Mouse (Mus musculus) embryonic fibroblast, embryonic 13.5 days (primary cell): ENCODE results near the gene Mcur1. TPM values are rescaled to one million over a fixed set of nuclear protein-coding genes. Genes with fewer than 3 reads are reported as not detected.

Source experiments
- H3K27ac ChIP-seq: 2 replicates; pipeline ENCODE4 v1.5.1; 2012; ENCODE audit warnings: low read length, control low read depth, inconsistent platforms; ENCODE audit not compliant: insufficient read depth
- H3K4me1 ChIP-seq: 2 replicates; pipeline ENCODE4 v1.6.1; 2011; ENCODE audit warnings: low read length; ENCODE audit not compliant: control insufficient read depth, insufficient read depth
- H3K4me3 ChIP-seq: 2 replicates; pipeline ENCODE4 v1.5.1; 2011; ENCODE audit warnings: mild to moderate bottlenecking, control low read depth, low read length; ENCODE audit not compliant: insufficient read depth
- CTCF ChIP-seq: IDR thresholded peaks from 2 replicates; pipeline ENCODE4 v1.5.1; 2011; ENCODE audit warnings: mild to moderate bottlenecking, control low read depth, low read length, moderate library complexity, borderline replicate concordance; ENCODE audit not compliant: insufficient read depth
- POLR2A ChIP-seq: IDR thresholded peaks from 2 replicates; pipeline ENCODE4 v1.6.1; 2011; ENCODE audit warnings: low read depth, mild to moderate bottlenecking, control low read depth, low read length, moderate library complexity
- polyA plus RNA-seq: library from polyadenylated mRNA; stranded (reverse); fragments of >200 nt; gene quantifications from 2 replicates; pipeline ENCODE4 v1.2.4, GENCODE M21; 2011; ENCODE audit warnings: low read depth; ENCODE audit not compliant: missing spikeins, insufficient read length

Mcur1 gene
- polyA plus RNA-seq, result 11.8 and 14.1 TPM in 2 replicates

DNA sequence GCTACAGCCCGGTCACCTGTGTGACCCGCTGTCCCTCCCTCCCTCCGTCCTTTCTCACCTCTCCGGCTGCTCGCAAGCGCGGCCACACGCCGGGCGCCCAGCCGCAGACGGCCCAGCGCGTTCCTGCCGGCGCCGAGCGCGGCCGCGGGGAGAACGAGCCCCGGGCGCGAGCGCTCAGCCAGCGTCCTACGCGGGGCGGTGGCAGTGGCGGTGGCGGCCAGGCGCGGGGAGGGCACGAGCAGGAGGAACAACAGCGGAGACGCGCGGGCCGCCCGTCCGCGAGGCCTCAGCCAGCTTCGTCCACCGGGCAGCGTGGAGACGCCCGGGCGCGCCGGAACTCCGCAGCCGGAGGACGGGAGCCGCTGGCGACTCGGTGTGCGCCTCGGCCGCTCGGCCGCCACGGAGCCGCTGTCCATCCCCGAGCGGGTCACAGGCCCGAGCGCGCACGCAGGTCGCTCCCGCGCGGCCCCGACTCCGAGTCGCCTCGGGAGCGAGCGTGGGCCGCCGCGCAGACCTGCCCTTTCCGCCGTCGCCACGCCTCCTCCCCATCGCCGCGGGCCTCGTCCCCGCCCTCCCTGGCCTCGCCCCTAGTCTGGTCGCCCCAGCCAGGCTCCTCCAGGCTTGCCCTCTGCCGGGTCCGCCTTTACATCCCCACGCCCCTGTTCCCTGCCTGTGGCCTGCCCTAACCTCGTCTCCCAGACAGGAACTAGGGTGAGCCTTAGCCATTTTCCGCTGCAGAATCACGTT lies at the start of gene Mcur1:
Gene Mcur1 (minus strand): TSS at position 481 of the 747 bp plus-strand sequence.
- H3K4me1 ChIP-seq, result peaks cover 4% of the 10 kb centered on the region
- peak within 1 kb of the TSS; percentile 77 for H3K27ac ChIP-seq
- H3K4me3 ChIP-seq, result peak within 1 kb of the TSS; percentile 63
- TF ChIP-seq CTCF (no peak), POLR2A (peak; percentile 90)

DNA sequence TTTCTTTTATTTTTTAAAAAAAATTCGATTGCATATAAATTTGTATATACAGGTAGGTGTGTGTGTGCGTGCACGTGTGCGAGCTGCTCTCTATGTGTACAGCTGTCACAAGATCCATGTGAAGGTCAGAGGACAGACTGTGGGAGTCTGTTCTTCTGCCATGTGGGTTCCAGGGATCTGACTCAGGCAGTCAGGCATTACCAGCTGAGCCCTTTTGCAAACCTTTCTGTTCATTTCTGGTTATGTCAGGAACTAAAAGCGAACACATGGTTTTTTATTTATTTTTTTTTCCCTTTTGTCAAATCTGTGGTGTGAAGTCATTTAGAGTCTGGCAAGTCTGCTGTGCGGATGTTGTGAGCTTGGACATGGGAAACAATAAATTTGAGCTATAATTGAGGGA lies 48.9 kb upstream of the Mcur1 start:
- no peak overlapping the region for H3K27ac ChIP-seq
- H3K4me1 ChIP-seq, result no peaks in the 10 kb centered on the region
- H3K4me3 ChIP-seq, result no peak overlapping the region
- TF ChIP-seq POLR2A, result no peak
- TF ChIP-seq CTCF, result no peak

DNA sequence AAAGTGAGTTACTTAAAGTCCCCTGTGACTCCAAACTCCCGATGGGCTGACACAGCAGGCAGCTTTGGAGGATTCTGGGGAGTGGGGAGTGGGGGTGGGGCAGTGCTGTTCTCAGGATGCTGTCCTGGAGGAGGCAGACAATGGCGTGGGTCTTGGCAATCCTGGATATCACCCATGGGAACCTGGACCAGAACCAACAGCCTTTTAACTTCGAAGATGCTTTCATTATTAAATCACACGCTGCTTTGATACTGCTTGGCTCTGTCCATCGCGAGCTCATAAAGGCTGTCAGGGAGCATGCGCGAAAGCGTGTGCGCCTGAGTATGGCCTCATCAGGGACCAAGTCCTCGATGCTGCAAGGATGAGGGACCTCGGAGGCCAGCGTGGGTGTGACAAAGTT lies 43.1 kb upstream of the Mcur1 start:
- Histone ChIP-seq H3K4me3 (no peak overlapping the region), H3K4me1 (no peaks in the 10 kb centered on the region), H3K27ac (no peak overlapping the region)
- TF ChIP-seq POLR2A, result no peak

DNA sequence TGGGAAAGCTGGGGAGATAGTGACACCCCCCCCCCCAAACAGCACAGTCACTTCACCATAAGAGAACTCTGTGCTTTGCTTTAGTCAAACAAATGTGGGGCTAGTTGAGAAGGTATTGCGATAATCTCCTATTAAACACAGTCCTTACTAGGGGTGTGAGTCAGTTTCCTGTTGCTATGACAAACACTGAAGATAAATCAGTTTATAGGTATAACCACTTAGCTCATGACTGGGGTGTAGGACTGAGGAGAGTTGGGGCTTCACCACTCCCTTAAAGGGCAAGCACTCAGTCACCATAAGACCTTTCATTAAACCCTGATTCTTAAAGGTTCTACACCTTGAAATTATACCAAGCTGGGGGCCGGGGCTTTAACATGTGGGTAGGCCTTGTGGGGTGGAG lies 42.4 kb upstream of the Mcur1 start:
- Histone ChIP-seq H3K4me3 (no peak overlapping the region), H3K27ac (no peak overlapping the region), H3K4me1 (no peaks in the 10 kb centered on the region)
- TF ChIP-seq CTCF (no peak), POLR2A (no peak)

DNA sequence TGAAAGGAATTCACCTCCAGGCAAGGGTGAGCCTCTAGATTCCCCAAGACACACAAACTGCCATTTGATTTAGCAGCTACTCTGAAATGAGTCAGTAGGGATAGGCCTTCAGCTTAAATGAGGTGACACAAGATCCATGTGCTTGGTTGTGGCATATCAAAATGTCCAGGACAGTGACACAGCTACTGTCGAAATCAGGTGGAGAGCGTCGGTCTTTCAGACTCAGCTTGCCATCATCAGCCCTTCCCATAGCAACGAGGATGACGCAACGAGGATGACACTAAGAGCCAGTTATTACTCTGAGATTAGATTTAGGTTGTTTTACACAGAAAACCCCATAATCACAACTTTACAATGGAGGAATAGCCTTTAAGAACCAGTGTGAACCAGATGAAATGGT lies 41.0 kb upstream of the Mcur1 start:
- Histone ChIP-seq H3K4me3 (no peak overlapping the region), H3K4me1 (no peaks in the 10 kb centered on the region), H3K27ac (no peak overlapping the region)
- TF ChIP-seq POLR2A (no peak), CTCF (no peak)

DNA sequence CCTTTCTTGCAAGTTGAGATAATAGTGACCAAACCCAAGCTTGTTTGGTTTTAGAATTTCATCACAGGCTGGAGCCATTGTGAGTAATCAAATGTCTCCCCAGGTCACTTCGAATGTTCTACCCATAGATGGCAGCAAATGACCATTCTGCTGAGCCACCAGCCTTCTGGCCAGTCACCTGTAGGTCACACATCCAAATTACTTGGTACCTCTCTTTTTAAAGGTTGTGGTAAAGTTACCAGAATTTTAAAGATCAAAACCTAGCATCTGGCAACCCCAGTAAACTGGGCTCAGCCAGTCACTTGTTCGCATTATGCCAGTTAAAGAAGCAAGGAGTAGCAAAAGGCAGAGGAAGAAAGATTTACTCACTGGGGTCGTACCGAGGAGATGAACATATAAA lies 35.9 kb upstream of the Mcur1 start:
- Histone ChIP-seq H3K4me1 (no peaks in the 10 kb centered on the region; the same call in 1 of the 2 replicates), H3K27ac (no peak overlapping the region), H3K4me3 (no peak overlapping the region)
- no peak for TF ChIP-seq POLR2A
- TF ChIP-seq CTCF, result peak; percentile 86

DNA sequence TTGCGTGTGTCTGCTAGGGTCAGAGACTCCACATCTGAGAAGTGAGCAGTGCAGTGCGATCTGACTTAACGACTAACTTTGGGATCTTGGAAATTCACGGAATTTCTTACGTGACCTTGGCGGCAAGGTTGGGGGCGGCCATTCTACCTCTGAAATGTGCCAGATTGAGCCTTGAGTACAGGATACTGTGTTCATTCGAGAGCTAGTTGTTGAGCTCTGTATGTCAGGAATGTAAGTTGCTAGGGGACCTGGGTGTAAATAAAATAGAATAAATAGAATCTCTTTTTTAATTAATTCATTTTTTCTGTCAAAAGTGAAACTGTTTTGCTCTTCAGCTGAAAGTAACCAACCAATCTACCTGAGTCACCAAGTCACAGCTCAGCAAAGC lies 32.7 kb upstream of the Mcur1 start:
- TF ChIP-seq CTCF, result no peak
- no peak for TF ChIP-seq POLR2A
- Histone ChIP-seq H3K4me1 (no peaks in the 10 kb centered on the region; the same call in 1 of the 2 replicates), H3K27ac (no peak overlapping the region), H3K4me3 (no peak overlapping the region)

DNA sequence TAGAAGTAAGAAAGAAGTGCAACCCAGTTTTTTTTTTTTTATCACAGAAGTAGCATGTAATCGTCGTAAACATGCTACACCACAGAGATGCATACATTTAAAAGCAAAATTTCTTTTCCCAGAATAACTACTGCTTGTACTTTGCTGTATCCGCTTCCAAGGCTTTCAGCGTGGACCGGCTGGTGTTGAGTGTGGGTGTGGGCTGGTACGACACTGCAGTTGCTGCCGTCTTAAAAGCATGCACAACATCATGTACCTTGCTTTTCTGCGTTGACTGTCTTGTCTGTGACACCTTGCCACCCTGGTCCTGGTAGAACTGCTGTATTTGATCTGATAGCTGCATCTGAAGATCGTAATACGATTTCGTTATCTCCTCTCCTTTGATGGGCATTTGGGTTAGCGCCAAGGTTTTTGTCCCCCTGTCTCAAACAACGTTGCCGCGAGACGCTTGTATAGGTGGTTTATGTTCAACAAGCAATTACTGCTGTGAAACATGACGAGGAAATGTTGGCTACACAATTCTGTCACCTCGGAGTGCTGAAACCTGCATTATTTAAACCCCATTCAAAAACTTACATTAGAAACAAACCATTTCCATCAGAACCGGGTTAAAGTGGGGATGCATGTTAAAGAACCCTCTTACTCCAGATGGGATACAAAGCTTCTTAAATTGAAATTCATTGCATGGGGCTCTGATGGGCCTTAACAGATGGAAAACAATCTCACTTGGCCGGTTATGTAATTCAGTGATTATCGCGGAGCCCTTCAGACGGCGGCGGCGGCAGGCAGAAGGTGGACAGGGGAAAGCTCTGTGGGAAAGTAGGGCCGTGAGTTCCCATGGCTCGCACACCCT lies 32.1 kb upstream of the Mcur1 start:
- no peak overlapping the region for H3K27ac ChIP-seq
- no peak overlapping the region for H3K4me3 ChIP-seq
- H3K4me1 ChIP-seq, result no peaks in the 10 kb centered on the region; the same call in 1 of the 2 replicates
- TF ChIP-seq CTCF, result no peak
- TF ChIP-seq POLR2A, result no peak

DNA sequence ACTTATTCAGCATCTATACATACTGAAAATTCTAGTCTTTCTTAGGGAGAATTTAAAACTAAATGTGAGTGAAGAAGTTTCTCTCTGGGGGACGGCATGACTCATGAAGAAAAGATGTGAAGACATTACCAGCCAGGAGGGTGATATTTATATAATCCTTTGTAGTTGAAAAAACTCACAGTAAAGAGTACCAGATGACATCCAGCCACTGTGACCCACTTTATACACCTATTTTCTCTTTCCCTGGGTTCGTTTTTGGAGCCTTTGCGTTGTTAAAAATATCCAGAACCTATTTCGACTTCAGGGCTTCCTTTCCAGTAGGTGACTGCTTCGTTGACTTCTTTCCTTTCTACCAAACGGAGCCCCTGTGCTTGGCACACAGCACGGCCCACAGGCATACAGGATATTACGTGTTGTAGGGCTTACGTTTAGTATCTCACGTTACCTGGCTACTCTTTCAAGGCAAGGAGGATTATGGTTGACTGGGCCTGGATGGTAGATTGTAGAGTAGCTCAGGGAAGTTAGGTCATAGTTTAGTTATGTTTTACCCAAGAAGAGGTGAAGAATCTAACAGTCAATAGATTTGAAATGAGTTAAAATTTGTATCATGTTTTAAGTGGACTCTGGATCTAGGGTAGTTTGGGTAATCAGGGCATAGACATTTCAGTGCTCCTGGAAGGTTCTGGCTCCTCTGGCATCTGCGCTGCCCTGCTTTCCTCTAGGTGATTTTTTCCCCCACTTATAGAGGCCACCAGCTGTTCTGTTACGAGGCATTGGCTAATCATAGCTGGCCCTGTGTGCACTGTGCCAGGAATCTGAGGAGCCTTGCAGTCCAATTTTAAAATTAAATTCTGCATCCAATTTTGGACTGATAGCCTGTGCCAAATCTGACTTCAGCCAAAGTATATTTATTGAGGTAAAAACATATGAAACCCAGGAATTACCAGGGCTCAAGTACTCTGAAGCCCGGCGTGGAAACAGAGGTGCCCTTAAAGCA lies 28.2 kb upstream of the Mcur1 start:
- TF ChIP-seq POLR2A (no peak), CTCF (no peak)
- H3K4me1 ChIP-seq, result no peaks in the 10 kb centered on the region; the same call in 1 of the 2 replicates
- H3K27ac ChIP-seq, result peak overlapping the region; percentile 68
- no peak overlapping the region for H3K4me3 ChIP-seq
